Mouse (Mus musculus) thymus, postnatal 10 days (tissue): ENCODE results near the gene Gm10837.
A peak's percentile ranks its signal among the peaks of the same experiment; 100 is the strongest.

Experiments
- DNase-seq, 2 experiments: peaks; one replicate each; pipeline ENCODE4 v3.0.0; 2021; ENCODE audit warnings: low spot score in 2 of 2

The Gm10837 gene

DNA sequence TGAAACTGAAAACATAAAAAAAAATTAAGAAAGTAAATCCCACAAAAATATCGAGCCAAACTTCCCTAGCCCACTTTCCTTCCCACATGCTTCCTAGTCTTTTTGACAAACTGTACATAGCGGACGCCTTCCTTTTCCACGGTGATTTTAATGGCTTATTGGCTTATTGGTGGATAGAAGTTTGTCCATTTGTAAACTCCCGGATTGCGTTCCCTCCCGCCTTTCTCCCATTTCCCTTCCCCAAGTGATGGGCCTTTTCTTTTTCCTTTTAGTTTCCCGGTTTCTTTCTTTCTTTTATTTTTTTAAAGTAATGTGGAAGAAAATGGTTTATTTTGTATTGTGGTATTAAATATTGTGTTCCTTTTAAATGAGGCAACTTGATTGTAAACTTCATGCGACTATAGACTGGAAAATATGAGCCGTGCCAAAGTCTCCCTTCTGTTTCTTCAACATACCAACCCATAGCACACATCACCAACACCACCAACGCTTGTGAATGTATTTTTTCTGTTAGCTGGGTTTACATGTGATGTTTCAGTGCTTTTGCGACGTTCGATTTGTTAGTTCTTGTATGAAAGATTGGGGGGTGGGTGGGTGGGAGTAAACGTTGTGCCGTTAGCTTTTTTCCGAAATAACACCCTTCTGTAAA is 10.8 kb upstream of the Gm10837 start:
- DNase-seq: no peak

DNA sequence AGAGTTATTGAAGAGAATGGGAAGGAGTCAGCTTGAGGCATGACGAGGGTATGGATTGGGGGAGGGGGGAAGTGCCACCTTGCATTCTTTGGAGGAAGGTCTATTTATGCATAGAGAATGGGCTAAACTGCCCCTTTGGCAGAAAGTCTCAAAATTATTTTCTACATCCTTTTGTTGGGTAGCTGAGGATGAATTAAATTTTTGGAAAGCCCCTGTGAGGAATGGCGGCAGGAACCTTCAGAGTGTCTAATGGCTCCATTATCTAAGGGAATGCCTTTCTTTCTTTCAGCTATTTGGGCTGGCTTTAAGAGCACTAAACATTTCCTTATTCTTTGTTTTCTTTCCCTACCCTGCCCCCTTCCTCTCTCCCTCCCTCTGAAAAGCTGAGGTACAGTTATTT is 10.0 kb upstream of the Gm10837 start:
- DNase-seq: no peak

DNA sequence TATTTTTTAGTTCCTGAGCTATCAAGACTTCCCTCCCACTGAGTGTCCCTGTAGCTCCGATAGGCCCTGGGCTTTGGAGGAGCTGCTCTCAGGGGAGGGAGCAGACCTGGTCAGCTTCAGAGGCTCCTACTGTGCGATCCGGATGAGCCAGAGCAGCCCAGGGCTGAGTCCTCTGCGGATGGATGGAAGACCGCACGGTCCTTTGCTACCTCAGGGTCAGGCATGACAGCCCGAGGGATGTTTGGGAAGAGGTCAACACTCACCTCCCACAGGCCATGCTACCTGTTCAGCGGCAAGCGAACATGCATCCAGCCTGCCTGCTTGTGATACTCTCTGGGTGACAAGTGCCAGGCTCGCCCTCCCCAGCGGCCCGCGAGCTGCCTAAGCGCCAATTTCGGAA is 9.2 kb upstream of the Gm10837 start:
- DNase-seq: no peak

DNA sequence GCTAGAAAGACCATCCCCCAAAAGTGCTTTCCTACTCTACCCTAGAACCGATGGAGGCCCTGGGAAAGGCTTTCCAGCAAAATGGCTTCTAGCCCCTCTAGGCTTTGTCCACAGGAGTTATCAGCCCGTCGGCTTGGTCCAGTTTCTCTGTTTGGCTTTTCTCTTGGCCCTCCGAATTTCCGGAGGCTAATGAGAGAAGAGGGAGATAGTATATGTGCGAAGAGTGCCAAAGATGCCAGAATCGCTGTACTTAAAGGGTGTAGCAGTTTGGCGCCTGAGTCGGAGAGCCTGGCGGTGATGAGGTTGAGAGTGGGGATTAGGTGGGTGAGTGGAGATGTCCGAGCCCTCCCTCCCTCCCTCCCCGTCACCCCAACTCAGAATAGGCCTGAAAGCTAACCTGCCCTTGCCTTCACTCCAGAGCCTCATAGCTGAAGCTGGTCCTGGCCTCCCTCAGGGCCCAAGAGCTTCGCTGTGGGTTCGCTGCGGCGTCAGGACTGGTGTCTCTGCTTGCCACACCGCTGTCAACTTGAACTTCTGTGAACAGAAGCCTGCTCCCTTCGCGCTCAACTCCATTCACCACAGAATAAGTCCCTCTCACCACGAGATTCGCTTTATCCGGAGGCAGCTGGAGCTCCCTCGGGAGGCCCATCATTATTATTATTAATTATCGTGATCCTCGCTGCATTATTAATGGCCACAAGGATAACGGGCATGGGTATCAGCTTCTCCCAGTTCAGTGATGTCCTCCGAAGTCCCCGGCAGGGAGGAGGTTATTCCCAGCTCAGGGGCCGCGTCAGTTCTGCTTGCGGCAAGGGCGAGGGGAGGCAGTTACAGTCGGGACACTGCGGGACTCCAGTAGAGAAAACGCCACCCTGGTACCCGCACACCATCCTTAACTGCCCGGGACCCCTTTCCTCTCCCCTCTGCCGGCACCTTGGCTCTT is 8.0 kb upstream of the Gm10837 start:
- no peak for DNase-seq

DNA sequence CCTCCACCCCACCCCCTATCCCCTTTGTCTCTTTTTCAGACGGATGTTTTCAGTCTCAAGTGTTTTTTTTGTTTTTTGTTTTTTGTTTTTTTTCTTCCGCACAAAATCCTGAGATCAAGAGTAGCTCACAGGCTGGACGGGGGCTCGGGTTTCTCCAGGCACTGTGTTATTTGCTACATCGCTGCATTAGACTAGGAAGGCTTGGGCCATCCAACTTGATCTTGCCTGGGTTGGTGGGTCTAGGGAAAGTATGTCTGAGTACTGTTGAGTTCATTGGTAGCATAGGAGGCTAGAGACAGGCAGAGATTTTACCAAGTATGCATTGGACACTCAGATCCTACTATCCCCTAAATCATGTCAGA is 7.4 kb upstream of the Gm10837 start:
- DNase-seq: no peak

DNA sequence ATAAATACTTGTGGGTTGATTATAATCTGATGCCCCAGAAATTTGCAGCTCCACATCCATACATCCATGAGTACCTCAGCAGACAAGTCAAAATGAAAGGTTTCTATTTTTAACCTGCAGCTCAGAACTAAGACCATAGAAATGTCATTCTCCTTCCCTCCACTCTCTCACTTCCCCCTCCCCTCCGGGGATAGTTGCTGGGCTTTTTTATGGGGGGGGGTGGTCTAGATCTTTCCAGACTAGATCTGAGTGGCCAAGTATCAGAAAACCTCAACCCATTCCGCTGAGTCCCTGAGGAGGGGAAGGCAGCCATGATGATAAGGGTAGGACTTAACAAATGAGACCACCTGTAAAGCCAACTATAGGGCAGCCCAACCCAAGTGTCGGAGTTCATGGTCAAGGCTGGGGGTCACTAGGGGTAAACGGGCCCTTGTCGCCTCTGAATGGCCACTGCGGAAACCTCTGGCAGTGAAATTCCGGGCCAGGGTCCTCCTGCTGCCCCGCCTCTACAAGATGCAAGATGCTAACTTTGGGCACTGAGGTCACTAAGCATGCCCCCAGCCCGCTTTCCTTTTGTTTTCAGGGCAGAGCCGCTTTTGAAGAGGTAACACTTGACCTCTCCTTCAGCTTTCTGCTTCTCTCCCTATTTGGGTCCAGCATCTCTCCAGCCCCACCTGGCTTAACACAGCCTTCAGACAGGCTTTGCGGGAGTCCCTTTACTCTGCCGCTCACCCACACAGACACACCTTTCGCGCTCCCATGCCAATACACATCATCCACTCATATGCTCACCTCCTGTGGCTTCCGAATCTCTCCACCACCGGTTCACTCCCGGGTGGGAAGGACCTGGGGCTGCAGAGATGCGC is 6.6 kb upstream of the Gm10837 start:
- no peak for DNase-seq

DNA sequence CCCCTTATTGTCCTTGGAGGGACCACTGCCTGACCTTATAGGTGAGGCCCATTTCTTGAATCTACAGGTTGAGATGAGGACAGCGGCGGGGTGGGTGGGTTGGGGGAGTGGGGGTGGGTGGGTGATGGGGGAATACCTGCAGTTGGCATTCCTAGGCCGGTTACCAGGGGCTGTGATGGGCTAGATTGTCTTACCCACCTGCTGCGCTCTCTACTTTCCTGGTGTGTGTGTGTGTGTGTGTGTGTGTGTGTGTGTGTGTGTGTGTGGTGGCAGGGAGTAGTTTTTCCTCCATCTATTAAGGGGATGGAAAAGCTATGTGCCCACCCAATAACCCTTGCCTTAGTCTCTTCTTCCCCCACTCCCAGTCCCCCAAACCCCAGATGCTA is 5.9 kb upstream of the Gm10837 start:
- DNase-seq: no peak

DNA sequence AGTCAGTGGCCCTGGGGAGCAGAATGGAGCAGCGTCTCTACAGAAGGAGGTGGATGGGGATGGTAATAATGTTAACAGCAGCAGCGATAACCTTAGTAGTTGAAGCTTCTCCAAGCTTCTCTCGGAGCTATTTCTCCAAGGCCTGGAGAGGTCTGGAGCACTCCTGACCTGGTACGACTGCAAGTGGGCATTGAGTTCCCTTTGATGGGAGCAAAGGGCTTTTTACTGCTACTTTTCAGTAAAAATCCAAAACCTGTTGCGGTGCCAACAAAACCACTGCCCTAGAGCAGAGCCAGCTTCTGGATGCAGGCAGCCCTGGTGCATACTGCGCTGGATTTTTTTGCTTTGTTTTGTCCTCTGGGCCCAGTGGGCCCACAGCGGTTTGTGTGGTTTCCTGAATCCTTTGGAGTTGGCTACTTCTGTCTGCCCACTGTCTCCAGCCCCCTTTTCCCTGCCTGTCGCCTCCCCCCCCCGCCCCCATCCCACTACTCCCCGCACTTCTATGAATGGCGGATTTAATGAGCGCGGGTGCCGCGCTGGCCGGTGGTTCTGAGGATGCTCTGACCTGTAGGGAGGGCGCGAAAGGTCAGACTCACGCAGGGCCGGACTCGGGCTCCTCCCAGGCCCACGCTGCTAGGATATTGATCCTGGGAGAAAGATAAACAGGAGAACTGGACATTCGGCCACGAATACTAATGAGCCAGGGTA is 5.4 kb upstream of the Gm10837 start:
- no peak for DNase-seq

DNA sequence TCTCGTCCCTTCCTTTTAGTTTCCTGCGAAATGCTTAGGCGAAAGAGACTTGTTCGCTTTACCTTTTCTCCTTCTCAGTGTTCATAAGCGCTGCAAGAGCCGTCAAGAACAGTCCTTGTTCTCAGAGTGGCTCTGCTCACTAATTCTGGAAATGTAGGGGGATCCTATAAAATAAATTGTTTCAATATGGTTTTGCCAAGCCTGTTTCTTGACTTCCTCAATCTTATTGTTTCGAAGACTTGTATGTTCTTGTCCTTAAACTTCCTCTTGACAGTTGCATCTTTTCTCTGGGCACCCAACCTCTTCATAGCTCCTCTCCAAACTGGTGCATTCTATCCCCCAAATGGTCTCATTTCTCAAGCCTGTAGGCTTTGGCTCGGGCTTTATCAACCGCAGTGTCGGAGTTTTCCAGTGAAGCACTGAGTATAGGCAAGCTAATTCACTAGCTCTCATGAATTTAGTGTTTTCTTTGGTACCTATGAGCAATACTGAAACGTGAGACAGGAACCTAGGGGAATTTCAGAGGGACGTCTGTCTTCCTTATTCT is 4.7 kb upstream of the Gm10837 start:
- DNase-seq: no peak

DNA sequence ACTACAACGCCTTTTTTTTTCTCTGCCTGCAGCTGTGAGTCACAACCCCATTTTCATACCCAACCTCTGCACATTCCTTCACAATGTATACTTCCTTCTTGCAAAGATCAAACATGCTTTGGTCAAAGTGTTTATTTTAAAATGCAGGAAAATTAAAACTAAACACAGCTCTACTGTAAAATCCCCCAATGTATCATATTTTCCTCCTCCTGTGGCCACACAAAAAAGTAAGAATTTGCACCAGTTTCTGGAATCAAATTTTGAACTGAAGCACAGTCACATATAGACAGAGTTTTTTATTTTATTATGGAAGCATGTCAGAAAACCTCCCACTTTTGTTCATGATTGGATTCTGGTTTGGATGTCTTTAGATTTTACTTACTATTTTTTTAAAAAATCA is 3.8 kb upstream of the Gm10837 start:
- DNase-seq: no peak

DNA sequence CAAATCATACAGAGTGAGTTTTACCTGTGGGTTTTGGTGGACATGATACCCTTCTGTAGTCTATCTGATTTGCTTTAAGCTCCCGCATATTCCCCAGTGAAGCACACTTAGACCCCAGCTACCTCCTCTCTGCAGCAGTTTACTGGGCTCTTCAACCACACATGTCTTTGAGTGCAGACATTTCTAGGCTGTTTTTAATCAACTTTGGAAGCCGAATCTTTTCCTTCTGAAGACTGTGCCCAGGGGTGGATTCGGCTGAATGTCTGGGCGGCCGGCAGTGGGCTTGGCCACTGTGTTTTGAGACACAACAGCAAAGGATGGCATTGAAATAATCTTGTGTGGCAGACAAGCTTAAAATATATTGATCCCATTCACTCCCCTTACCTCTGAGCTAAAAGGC is 3.0 kb upstream of the Gm10837 start:
- DNase-seq: no peak

DNA sequence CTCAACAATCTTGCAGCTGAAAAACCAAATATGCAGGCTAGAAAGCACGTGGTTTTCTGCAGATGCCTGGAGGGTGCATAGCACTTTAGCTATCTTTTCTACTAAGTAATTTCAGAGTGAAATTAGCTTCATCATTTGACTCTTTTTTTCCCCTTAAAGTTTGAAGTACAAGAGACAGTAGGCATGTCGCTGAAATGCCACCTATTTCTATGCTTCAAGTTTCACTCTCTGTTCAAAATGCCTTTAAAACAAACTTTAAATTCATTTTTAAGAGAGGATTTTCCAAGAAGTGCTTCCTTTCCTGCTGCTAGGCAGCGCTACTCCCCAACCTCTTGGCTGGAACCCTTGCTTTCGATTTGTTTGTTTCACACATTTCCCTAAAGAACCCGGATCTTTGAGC is 1.3 kb upstream of the Gm10837 start:
- DNase-seq: no peak

DNA sequence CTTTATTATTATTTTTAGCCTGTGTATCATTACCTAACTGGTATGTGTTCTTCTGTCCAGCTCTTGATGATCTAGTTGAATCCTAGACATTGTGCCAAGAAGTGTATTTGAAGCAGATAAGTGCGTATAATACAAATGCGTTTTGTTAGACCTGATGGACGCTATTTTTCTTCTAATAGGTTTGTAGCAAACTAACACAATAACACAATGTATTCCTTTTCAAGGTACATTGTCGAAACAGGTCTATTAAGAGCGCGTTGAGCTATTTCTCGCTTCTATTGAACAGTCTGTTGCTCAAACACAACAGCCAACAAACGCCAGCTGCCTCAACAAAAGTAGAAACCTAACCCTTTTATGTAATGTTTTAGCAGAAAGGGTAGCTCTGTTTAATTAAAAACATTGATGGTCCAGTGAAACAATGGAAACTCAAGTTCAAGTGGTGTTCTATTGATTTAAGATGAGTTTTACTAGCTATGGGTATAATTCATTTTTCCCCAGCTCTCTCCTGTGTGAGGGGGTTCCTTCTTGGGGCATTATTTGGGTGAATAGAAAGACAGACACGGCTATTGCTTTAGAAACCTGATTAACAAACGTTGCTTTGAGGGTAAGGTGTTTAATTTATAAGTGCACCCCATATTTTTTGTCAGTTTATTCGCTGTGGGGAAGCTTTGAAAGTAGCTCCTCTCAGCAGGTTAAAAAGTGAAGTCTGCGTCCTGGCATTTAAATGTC is 536 bp upstream of the Gm10837 start:
- DNase-seq: no peak

DNA sequence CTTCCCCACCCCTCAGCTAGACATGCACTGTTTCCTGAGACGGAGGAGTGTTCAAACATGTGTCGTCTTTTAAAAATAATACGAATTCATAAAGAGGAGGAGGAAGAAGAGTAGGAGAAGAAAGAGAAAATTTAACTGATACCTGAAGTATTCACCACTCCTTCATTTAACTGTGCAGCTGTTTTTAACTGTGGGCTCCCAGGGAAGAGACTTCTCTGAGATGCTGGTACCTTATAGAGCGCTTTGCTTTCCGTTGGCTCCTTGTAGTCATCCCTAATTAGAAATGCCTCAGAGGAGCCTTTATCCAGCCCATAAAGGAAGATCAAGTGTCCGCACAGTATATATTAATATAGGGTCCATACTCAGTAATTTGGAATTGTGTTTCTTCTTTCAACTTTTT is 1.1 kb downstream of the Gm10837 start:
- no peak for DNase-seq

DNA sequence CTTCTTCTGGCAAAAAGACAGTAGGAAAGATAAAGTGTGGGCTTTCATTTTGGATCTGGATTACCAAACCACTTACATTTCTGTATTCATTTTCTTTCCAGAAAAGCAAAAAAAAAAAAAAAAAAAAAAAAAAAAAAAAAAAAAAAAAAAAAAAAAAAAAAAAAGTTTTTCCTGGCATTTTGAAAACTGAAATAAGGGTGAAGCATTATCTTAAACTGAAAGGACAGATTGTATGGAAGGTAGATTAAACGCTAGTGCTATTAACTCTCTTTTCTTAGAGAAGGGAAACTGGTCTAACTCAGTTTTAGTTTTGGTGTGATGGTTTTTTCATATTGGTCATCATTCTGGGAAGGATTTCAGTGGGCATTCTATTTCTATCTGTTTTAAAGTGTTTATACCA is 1.6 kb downstream of the Gm10837 start:
- no peak for DNase-seq

DNA sequence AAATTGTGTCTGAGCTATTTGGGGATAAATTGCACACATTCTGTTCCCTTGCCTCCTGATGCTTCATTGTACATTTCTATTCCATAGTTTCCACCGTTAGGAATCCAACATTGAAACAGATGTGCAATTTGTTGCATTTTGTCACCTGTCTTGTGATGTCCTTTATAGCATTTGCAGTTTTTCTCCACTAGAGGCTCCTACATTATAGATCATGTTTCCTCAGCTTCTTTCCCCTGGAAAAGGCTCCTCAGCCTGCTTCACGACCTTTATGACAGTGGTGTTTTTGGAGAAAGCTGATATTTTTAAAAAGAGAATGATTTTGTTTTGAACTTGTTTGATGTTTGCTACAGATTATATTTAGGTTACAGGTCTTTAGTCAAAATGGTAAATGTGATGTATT is 18.7 kb downstream of the Gm10837 start:
- DNase-seq: no peak

DNA sequence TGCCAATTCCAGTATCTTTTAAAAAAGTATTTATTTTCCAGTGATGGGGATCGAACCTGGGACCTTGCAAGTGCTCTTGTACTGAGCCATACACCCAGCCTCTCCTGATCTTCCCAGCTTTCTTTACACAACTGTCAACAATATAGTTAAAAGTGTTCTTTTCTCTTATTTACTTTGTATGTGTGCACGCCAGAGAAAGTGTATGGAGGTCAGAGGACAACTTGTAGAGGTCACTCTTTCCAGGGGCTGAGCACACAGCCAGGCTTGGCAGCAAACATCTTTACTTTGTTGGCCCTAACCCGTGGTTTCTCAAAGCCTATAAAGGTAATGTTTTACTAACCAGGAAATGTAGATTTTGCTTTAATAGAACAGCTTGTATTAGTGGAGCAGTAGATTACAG is 21.1 kb downstream of the Gm10837 start:
- DNase-seq: no peak

DNA sequence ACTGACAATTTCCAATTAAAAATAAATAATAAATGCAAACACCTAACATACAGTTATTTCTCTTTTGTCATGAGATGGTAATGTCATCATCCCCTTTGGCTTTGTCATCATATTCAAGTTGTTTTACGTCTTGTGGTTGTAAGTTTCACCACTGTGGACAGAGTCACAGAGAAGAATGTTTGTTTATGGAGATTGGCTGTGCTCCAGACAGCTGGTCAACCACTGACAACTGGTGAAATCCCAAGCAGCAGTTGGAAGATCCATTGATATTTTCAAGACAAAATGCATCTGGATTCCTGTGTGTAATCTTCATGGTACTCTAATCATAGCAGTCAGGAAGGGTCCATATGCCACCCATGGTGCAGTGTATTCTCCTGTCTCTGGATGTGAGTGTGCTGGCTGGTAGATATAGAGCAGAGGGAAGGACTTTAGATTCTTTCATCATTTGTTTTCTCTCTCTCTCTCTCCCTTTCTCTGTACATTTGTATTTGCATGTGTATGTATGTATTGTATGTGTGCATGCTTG is 23.2 kb downstream of the Gm10837 start:
- DNase-seq: no peak

DNA sequence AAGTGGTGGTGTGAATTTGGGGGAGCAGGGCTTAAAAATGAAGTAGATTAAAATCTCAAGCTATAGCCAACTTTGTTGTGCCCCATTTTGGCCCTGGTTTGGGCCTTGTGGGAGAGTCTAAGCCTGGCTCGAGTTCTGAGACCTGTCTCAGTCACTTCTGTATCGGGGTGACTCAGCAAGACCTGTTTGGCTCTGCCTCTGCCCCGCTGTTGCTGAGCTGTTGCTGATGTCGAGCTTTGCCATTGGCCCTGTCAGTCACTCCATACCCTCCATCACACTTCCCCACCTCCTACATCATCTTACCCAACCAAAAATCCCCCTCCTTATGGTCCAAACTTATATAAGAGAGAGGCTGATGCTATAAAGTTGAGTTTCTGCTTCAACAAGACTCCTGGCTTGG is 38.1 kb downstream of the Gm10837 start:
- no peak for DNase-seq

DNA sequence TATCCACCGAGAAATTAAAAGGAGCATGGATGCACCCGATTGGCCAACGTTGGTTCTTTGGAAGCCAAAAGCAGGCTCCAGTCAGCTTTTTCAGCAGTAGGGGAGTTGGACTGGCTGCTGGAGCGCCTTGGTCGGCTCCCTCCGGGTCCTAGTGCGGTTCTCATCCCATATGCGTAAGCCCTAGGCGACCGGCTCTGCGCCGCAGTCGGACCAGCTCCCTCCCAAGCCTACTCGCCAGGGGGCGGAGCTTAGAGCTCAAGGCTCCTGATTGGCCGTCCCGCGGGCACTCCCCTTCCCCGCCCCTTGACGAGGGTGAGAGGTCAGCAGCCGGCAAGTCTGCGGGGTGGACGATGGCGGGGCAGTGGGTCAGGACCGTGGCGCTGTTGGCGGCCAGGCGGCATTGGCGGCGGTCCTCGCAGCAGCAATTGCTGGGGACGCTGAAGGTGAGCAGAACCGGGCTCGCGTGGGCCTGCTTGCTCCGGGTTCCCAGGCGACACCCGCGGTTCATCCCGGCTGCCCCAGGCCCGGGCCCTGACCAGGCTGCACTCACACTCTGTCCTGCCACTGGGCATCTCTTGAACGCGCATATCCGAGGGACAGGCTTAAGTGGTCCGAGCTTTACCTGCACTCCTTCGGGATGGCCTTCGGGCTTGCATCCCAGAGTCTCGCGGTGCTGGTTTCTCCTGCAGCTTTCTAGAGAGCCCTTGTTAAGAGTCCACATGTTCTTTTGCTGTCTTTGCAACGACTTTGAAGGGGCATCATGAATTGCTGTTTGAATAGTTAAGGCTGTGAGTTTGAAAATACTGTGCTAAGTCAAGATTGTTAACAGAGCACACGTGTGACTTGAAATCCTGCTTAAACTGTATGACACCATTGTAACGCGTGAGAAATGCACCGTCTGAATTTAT is 43.9 kb downstream of the Gm10837 start, which contains the start of gene Pcca:
Gene Pcca (plus strand): TSS at position 308 of the 908 bp plus-strand sequence.
- DNase-seq: peak; percentile 86 to 88
